Mouse (Mus musculus): ENCODE results near the gene Etv6.

The Etv6 gene

DNA sequence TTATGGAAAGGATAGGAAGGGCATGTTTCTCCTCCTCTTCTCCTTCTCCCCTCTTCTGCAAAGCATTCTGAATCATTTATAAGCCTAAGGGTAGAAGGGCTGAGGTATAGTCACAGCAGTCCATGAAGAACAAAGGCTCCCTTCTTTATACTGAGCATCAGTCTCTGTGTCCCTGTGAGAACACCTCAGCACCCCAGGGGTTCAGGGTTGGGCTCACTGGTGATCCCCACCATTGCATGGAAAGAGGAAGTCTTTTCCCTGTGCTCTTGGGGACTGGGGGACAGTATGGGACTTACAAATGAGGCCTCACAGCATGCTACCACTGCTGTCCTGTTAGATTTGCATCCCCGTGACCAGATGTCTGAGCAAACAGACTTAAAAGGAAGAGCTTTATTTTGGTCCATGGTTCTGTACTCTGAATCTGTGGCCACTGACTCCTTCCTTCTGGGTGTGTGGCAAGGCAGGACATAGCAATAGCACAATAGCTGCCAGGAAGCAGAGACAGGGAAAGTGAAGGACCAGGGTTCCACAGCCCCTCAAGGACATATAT lies 106.2 kb downstream of the Etv6 start:
- no peak for DNase-seq (ENCODE audit: low spot score in 2 of 2)

DNA sequence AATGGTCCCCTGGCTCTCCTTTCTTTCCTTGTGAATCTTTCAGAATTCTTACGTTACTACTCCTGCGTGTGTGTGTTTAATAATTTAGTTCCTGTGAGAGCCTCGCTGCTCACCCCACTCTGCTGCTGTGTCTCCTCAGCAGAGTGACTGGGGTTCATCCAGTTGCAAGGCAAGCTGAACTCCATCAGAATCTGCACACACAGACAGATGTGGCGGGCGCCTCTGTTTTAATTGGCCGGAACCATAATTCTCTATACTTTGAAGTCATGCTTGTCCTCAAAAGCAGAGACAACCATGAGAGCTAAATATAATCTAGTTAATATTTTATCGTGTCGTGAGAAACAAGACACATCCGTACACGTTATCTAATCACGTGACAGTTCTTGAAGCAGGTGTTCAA lies 107.2 kb downstream of the Etv6 start:
- no peak for DNase-seq (ENCODE audit: low spot score in 2 of 2)

DNA sequence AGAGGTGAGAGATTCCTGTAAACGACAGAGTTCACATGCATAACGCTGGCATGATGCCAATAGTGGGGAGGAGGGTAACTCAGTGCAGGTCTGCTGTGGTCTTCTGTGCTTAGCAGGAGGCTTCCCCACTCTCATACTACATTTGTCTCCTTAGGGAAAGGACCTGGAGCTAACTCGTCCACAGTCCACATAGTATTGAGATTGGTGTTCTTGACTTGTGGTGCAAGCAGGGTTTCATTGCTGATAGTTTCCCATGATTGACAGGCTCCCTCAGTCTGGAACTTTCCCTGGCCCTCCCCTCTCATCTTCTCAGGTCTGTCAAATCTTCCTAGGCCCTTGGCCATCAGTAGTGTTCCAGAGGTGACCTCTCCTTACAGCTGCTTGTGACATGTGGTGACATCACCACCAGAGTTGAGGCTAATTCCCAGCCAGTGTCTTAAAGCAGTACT lies 108.2 kb downstream of the Etv6 start:
- DNase-seq (ENCODE audit: low spot score in 2 of 2), result no peak

DNA sequence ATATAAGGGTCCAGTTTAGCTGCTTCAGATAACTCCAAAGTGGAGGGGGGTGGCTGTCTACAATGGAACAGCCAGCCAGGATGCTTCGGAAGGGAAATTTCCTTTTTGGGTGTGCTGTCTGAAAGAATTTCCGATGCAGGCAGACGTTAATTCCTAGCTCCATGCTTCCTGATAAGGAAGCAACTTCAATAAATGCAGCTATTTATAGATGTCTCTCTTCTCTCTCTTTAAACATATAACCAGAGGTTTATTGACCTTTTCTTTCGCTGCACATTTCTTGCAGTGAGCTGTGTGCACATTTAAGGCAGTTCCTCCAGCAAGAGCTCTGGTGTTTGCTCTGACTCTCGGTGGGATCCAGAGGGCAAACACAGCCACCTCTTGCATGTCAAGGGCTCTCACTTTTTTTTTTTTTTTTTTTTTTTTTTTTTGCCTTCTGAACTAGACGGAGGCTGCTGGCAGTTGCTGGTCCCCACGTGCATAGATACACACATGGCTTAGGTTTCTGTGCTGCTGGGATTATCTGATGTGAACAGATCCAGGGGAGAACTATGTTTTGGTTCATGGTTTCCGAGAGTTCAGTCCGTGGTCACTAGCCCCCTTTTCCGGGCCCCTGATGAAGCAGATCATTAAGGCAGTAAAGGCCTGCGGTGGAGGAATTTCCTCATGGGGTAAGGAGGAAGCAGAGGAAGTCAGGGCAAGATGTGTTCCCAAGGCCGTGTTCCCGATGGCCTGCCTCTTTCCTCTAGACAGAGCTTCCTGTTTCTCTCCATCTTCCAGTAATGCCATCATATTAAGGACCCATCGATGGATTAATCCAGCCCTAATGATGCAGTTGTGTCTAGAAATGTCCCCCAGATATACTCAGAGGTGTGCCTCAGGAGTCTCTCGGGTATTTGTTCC lies 109.0 kb downstream of the Etv6 start:
- DNase-seq (ENCODE audit: low spot score in 2 of 2), result no peak

DNA sequence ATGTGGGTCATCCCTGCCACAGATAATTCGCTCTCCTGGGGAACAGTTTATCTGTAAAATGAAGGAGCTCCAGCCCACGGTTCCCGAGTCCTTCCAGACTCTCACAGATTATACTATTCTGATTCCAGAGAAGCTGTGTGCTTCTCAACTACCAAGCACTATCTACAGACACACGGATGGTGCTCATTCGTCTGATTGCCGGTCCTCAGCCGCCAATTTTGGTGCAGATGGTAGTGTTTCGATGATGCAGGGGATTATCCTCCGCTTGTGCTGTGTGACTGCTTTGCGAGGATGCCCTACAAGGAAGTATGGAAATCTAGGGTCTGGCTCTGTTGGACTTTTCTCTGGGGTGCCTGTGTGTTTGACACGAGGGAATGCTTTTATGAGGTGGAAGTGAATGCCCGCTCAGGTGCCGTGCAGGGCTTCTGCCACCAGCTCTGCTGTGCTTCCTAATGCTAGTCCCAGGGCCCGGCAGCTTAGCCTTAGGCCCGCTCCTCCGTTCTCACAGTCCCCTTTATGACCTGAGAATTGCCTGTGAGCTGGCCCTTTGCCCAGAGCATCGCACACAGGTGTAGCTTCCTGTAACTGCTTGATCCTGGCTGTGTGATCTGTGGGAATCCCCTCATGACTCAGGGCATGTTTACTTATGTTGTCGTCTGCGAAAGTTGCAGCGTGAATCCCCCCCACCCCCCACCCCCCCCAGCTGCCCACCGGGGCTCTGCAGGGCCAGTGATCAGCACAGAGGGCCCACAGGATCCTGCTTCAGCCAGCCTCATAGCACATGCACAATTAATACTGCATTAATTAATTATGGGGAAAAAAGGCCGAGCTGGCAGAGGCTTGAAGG lies 112.3 kb downstream of the Etv6 start:
- peak in 1 of 2 experiments; percentile 16 for DNase-seq (ENCODE audit: low spot score in 2 of 2)

DNA sequence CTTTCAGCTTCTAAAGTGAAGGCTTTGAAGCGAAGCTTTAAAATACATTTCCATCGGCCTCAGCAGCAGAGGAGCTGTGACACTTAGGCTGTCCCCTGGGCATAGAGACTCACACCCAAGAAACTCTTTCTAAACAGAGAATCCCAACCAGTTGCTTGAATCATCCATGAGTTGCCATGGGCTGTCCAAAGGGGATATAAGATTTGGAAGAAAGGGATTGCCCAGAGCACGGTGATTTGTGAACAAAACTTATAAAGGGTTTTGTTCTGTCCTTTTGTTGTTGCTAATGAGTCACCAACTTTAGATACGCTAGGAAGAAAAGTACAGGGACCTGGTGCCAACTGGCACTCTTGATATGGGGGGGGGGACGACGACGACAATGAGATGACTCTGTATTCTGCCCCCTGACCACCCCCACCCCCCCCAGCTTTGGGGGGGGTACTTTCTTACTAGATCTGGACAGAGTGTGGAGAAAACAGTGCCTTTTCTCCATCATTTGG lies 113.0 kb downstream of the Etv6 start:
- DNase-seq (ENCODE audit: low spot score in 2 of 2), result no peak

DNA sequence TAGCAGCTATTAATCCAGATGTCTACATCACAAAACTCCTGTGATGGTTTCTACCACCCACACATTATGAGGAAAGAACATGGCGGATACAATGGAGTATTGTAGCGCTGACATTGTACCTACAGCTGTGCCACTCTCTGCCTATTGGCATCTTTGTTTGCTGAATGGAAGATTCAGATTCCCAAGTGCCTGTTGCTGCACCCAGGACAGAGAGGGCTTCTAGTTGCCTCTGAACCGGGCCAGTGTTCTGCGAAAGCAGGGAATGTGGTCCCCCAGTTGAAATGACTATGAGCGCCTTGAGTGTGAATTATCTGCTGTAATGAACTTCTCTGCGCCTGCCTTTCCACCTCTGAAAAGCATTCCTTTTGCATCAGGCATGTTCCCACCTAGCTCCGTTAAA lies 114.1 kb downstream of the Etv6 start:
- DNase-seq (ENCODE audit: low spot score in 2 of 2), result no peak

DNA sequence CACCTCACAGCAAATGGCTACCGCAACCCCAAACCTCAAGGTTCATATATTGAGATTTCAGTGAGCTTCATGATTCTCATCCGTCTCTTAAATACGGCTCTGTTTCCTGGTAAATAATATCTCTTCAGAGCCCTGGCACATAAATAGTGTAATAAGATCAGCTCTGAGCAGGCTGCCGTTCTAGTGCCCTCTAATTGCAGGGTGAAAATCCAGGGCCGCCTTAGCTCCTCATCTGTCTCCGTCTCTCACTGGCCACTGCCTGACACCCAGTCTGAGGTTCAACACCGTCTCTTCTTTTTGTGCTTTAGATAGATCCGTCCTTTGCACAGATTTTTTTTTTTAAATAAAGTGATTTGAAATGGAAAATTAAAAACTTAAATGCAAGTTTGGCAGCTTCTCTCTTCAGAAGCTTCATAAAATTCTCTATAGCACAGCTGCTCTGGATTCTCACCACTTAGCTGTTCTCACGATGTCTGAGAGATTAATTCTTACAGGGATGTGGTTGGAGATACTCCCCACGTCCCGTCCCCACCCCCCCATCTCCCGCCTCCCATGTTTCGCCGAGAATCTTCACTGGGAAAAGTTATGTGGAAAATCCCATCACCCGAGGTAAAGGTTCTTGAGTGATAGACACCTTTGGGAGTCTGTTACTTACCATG lies 115.7 kb downstream of the Etv6 start:
- DNase-seq (ENCODE audit: low spot score in 2 of 2), result no peak

DNA sequence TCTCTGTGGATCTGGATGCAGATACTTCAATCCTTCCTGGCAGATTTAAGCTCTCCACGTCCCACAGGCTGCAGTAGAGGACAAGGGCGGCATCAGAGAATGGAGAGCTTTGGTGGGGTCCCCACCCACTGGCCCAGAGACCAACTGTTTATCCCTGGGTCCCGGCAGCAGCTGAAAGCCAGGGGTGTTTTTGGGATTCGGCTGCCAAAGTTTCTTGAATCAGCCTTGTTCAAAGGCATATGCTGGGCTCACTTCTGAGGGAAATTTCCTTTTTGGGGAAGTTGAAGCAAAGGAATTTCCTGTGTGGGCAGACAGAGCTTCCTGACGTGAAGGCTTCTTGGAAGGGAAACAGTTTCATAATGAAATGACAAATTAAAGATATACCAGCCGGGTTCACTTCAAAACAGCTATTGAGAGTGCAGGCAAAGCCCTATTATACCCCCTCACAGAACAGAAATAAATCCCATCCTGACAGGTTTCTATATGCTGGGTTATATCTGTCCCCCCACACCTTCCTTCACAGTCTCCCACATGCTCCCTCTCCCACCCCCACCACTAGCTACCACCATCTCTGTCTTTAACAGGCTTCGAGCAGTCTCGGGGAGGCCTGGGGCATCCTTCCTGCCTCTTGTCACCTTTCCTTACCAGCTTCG lies 116.5 kb downstream of the Etv6 start:
- peak; percentile 44 to 58 for DNase-seq (ENCODE audit: low spot score in 2 of 2)

DNA sequence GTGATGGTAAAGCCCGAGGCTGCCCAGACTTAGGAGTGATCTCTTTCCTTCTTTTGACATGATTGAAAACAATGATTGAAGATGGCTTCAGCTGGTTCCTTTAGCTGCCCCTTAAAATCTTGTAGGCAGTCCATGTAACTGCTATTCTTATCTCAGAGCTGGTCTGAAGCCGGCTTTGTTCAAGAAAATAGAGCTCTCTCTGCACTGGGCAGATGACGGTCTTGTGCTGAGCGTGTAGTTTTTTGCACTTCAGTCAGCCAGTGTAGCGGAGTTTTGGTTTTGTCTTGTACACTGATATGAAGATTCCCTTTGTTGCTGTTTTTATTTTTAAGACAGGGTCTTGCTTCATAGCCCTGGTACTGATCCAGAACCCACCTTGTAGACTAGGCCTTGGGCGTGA lies 117.0 kb downstream of the Etv6 start:
- DNase-seq (ENCODE audit: low spot score in 2 of 2), result no peak

DNA sequence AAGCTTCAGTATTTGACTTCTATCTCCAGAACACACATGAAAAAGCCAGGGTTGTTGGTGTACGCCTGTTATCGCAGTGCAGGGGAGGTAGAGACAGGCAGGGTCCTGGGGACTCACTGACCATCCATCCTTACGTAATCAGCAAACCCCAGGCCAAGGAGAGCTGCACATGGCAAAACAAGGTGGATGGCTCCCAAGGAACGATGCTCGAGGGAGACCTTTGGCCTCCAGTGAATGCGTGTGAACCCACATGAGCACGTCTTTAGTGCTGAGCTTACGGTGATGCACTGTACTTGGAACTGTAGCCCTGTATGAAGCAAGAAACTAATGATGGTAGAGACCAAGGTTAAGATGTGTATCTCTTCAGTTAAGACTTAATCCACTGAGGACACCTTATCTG lies 119.2 kb downstream of the Etv6 start:
- DNase-seq (ENCODE audit: low spot score in 2 of 2), result no peak

DNA sequence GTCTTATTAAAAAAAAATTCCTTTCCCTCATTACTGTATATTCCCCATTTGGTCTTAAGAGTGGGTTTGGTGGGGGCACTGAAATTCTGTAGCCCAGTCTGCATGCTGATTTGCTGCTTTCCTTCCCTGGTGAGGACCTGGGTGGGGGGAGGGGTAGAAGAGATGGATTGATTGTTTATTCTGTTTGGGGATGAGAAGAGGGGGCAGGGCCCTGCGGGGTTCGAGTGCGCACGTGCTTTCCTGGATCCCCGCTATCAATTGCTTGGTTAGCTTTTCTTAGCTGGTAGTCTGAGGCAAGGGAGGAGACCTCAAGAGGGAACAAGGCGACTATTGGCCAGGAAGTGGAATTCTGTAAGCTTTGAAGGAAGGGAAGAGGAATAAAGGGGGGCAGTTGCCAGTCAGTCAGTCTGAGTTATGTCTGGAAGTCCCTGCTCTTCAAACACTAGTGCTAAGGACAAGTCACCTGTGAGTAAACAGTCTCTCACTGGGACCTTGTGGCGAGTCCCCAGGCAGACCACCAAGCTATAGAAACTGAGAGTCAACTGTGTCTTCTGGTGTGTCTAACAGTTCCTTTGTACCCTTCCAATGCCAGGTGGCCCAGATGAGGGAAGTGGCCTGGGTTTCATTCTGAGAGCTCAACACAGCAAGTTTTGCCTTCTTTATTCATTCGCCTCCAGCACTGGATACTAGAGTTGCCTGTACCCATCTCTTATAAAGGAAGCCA lies 120.6 kb downstream of the Etv6 start:
- no peak for DNase-seq (ENCODE audit: low spot score in 2 of 2)

DNA sequence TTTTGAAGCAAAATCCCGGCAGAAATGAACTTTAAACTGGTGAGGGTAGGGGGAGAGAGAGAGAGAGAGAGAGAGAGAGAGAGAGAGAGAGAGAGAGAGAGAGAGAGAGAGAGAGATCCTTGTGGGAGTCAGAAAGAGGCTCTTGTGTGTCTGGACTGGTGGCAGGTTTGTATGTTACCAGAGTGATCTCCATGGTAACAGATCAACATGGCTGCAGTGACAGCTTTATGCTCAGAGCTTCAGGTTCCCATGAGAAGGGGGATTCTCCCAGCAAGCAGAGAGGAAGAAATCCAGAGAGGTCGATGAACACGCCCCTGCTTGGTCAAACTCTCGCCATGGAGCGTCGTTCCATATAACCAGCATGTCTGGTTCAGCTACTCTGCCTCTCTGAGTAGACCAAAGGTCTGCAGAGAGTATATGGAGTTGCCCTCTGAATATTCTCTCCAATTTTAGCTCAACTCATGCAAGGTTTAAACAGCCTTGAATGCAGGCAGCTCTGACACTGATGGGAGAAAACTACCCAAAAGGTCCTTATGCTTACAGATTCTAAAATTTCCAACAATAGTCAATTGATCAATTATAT lies 122.1 kb downstream of the Etv6 start:
- no peak for DNase-seq (ENCODE audit: low spot score in 2 of 2)

DNA sequence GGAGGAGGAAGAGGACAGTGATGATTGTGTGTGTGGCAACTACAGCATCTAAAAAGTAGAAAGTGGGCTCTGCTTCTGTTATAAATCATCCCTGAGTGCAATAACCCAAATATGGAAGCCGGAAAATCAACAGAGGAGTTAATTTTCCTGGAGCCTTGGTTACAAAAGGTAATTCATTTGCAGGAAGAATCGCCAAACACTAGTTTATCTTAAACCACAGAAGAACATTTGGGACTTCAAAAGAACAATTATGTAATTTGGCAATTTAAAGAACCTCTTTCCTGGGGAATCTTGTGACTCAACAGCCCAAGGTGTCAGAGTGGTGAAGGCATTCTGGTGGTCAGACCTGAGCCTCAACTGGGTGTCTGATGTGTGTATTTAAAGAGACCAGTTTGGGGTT lies 122.7 kb downstream of the Etv6 start:
- DNase-seq (ENCODE audit: low spot score in 2 of 2), result no peak

DNA sequence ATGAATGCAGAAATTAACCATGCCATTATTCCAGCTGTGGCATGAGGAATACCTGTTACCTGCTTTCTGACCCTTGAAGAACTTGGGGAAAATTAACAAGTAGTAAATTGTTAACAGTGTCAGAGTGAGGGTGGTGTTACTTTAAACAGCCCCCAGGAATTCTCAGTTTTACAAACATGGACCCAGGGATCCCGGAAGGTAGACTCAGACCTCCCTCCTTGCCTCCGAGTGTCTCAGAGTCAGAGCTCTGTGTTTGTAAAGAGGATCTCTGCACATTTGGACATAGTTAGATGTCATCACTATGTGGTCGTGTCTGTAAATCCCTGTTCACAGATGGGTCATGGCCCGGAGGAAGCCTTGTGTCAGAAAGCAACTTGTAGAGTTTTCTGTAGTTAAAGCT lies 124.2 kb downstream of the Etv6 start:
- DNase-seq (ENCODE audit: low spot score in 2 of 2), result no peak

DNA sequence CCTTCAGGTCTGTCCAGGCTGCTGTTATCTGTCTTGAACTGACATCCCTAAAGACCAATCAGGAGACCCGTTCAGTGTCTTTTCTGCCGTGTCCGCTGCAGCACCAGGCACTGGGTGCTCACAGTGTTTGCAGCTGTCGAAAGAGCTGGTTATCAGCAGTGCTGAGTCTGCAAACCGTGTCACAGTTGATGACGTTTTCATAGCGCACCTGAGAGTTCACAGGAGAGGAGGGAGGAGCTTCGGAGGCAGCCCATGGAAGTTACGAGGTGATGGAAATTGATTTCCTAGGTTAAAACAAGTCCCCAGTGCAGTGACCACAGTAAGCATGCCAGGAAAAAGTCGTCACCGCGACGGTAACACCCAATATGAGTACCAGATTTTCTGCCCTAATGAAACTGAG lies 125.5 kb downstream of the Etv6 start:
- no peak for DNase-seq (ENCODE audit: low spot score in 2 of 2)

DNA sequence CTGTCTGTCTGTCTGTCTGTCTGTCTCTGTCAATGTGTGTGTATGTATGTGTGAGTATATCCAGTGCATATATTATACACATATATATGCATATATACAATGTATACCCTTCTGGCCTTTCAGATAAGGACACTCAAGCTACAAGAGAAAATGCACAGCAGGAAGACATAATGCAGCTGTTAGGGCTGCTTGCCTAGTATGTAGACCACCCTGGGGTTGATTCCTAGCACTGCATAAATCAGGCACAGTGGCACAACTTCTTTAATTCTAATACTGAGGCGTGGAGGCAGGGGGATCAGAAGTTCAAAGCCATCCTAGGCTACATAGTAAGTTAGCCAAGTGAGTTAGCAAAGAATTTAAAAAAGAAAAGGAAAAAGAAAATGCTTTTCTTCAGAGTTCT lies 127.8 kb downstream of the Etv6 start:
- no peak for DNase-seq (ENCODE audit: low spot score in 2 of 2)

DNA sequence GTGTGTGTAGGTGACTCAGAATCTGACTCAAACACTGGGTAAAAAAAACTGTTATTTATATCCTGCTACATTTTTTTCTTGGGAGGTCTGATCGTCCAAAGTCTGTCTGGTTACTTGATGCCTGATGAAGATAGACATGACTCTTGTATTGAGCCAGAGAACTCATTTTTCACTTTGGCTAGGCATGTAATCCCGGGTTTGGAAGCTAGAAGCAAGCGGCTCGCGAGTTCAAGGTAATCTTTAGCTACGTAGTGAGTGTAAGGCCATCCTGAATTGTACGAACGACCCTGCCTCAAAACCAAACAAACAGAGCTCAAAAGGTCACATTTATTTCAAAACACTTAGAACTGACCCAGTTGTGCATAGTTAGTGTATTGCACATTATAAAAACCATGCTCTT lies 128.9 kb downstream of the Etv6 start:
- DNase-seq (ENCODE audit: low spot score in 2 of 2), result no peak

DNA sequence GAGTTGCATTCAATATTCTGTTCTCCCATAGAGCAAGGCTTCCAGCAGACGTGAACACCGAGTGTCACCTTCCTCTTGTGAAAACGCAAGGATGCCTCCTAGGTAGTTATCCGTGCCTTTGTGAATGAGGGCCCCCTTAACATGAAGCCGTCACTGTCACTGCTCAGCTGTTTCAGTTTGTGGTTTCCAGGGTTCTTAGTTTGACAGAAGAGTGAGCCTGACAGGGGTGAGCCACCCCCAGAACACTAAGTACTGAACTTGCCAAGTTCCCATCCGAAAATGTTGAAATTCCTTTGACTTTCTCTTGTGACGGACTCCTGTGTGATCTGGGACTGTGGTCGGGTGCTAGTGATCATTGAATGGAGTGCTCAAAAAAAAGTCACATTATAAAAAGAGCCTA lies 129.5 kb downstream of the Etv6 start:
- no peak for DNase-seq (ENCODE audit: low spot score in 2 of 2)

DNA sequence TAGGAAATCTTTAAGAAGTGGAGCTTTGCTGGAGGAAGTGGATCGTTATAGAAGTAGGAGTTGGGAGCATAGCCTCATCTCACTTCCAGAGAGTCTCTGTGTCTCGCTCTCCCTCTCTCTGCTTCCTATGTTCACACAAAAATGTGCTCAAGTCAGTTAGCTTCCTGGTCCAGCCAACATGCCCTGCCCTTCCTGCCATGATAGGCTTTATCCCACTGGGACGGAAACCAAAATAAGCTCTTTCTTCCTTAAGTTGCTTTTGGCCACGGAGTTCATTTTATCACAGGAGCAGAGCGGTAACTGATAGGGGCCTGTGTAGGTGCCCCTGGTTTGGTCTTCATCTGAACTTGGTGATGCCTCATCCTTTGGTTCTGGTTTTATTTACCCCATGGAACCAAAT lies 132.5 kb downstream of the Etv6 start:
- DNase-seq (ENCODE audit: low spot score in 2 of 2), result no peak
